Mouse (Mus musculus): ENCODE results near the gene Klk7. TPM values are rescaled to one million over a fixed set of nuclear protein-coding genes. Genes with fewer than 3 reads are reported as not detected.

The Klk7 gene
- polyA plus RNA-seq, 1 experiment from 2014 or later, result not detected

- no peaks in the 10 kb centered on the region for H3K36me3 ChIP-seq (ENCODE audit: control insufficient read depth, insufficient read depth, low read length)
- no peaks in the 10 kb centered on the region for H3K9me3 ChIP-seq (ENCODE audit: control insufficient read depth, low read length)
- H3K4me1 ChIP-seq (ENCODE audit: control insufficient read depth, insufficient read depth, low read length), result no peaks in the 10 kb centered on the region
- no peak for ATAC-seq (ENCODE audit: low read depth)
- H3K4me3 ChIP-seq (ENCODE audit: low read depth, low read length), result no peak overlapping the region
- no peak overlapping the region for H3K9ac ChIP-seq (replicated peaks; ENCODE audit: low read depth, low read length)
- H3K27me3 ChIP-seq (ENCODE audit: control insufficient read depth, insufficient read depth, low read length), result no peaks in the 10 kb centered on the region
- no peak overlapping the region for H3K4me2 ChIP-seq (ENCODE audit: low read depth, low read length)
- no peak overlapping the region for H3K27ac ChIP-seq (ENCODE audit: low read depth, low read length)
These were observed 5.7 kb downstream of the Klk7 start for GRCm38 (mm10) chr7:43816746-43817145.

GRCm38 (mm10) chr7:43821581-43821980 lies 10.5 kb downstream of the Klk7 start:
- Histone ChIP-seq H3K27ac (ENCODE audit: low read depth, low read length) (no peak overlapping the region), H3K4me3 (ENCODE audit: low read depth, low read length) (no peak overlapping the region), H3K27me3 (ENCODE audit: control insufficient read depth, insufficient read depth, low read length) (no peaks in the 10 kb centered on the region), H3K9ac (replicated peaks; ENCODE audit: low read depth, low read length) (no peak overlapping the region), H3K9me3 (ENCODE audit: control insufficient read depth, low read length) (no peaks in the 10 kb centered on the region), H3K4me2 (ENCODE audit: low read depth, low read length) (no peak overlapping the region), H3K4me1 (ENCODE audit: control insufficient read depth, insufficient read depth, low read length) (no peaks in the 10 kb centered on the region), H3K36me3 (ENCODE audit: control insufficient read depth, insufficient read depth, low read length) (no peaks in the 10 kb centered on the region)
- WGBS, result 96% methylated on average over 7 of the region's 7 CpGs
- no peak for ATAC-seq (ENCODE audit: low read depth)

- Histone ChIP-seq H3K4me3 (ENCODE audit: low read depth, low read length) (no peak within 1 kb of the TSS), H3K4me1 (ENCODE audit: control insufficient read depth, insufficient read depth, low read length) (no peaks in the 10 kb centered on the region), H3K9ac (replicated peaks; ENCODE audit: low read depth, low read length) (no peak within 1 kb of the TSS), H3K9me3 (ENCODE audit: control insufficient read depth, low read length) (no peaks in the 10 kb centered on the region), H3K27me3 (ENCODE audit: control insufficient read depth, insufficient read depth, low read length) (no peaks in the 10 kb centered on the region), H3K4me2 (ENCODE audit: low read depth, low read length) (no peak within 1 kb of the TSS), H3K36me3 (ENCODE audit: control insufficient read depth, insufficient read depth, low read length) (no peaks in the 10 kb centered on the region), H3K27ac (ENCODE audit: low read depth, low read length) (no peak within 1 kb of the TSS)
- no peak for ATAC-seq (ENCODE audit: low read depth)
- WGBS, result 80% methylated on average over 10 of the region's 10 CpGs
These were observed 13.1 kb downstream of the Klk7 start, which contains the start of gene Klk6 for GRCm38 (mm10) chr7:43824199-43824598. Gene Klk6 (plus strand): TSS chr7:43824499.

GRCm38 (mm10) chr7:43826056-43826455 lies 15.0 kb downstream of the Klk7 start:
- H3K4me2 ChIP-seq (ENCODE audit: low read depth, low read length), result no peak overlapping the region
- no peak overlapping the region for H3K9ac ChIP-seq (replicated peaks; ENCODE audit: low read depth, low read length)
- H3K4me3 ChIP-seq (ENCODE audit: low read depth, low read length), result no peak overlapping the region
- no peak for ATAC-seq (ENCODE audit: low read depth)
- no peaks in the 10 kb centered on the region for H3K9me3 ChIP-seq (ENCODE audit: control insufficient read depth, low read length)
- H3K4me1 ChIP-seq (ENCODE audit: control insufficient read depth, insufficient read depth, low read length), result no peaks in the 10 kb centered on the region
- no peak overlapping the region for H3K27ac ChIP-seq (ENCODE audit: low read depth, low read length)
- no peaks in the 10 kb centered on the region for H3K36me3 ChIP-seq (ENCODE audit: control insufficient read depth, insufficient read depth, low read length)
- no peaks in the 10 kb centered on the region for H3K27me3 ChIP-seq (ENCODE audit: control insufficient read depth, insufficient read depth, low read length)
- WGBS, result 88% methylated on average over 5 of the region's 5 CpGs

- no peak for ATAC-seq (ENCODE audit: low read depth)
- Histone ChIP-seq H3K27ac (ENCODE audit: low read depth, low read length) (no peak overlapping the region), H3K4me3 (ENCODE audit: low read depth, low read length) (no peak overlapping the region), H3K36me3 (ENCODE audit: control insufficient read depth, insufficient read depth, low read length) (no peaks in the 10 kb centered on the region), H3K27me3 (ENCODE audit: control insufficient read depth, insufficient read depth, low read length) (no peaks in the 10 kb centered on the region), H3K4me2 (ENCODE audit: low read depth, low read length) (no peak overlapping the region), H3K9ac (replicated peaks; ENCODE audit: low read depth, low read length) (no peak overlapping the region), H3K4me1 (ENCODE audit: control insufficient read depth, insufficient read depth, low read length) (no peaks in the 10 kb centered on the region), H3K9me3 (ENCODE audit: control insufficient read depth, low read length) (no peaks in the 10 kb centered on the region)
- 85% methylated on average over 4 of the region's 4 CpGs for WGBS
These were observed 16.6 kb downstream of the Klk7 start for GRCm38 (mm10) chr7:43827706-43828105.

- Histone ChIP-seq H3K27ac (ENCODE audit: low read depth, low read length) (no peak overlapping the region), H3K4me3 (ENCODE audit: low read depth, low read length) (no peak overlapping the region), H3K9ac (replicated peaks; ENCODE audit: low read depth, low read length) (no peak overlapping the region), H3K4me1 (ENCODE audit: control insufficient read depth, insufficient read depth, low read length) (no peaks in the 10 kb centered on the region), H3K27me3 (ENCODE audit: control insufficient read depth, insufficient read depth, low read length) (no peaks in the 10 kb centered on the region), H3K36me3 (ENCODE audit: control insufficient read depth, insufficient read depth, low read length) (no peaks in the 10 kb centered on the region), H3K4me2 (ENCODE audit: low read depth, low read length) (no peak overlapping the region), H3K9me3 (ENCODE audit: control insufficient read depth, low read length) (no peaks in the 10 kb centered on the region)
- WGBS, result 95% methylated on average over 8 of the region's 8 CpGs
- ATAC-seq (ENCODE audit: low read depth), result no peak
These were observed 17.9 kb downstream of the Klk7 start for GRCm38 (mm10) chr7:43829006-43829405.

GRCm38 (mm10) chr7:43841701-43842100 lies 30.6 kb downstream of the Klk7 start, which contains the start of gene Klk5:
Gene Klk5 (plus strand): TSS chr7:43841971.
- no peak within 1 kb of the TSS for H3K4me2 ChIP-seq (ENCODE audit: low read depth, low read length)
- ATAC-seq (ENCODE audit: low read depth), result no peak
- H3K4me3 ChIP-seq (ENCODE audit: low read depth, low read length), result no peak within 1 kb of the TSS
- H3K27ac ChIP-seq (ENCODE audit: low read depth, low read length), result no peak within 1 kb of the TSS
- H3K4me1 ChIP-seq (ENCODE audit: control insufficient read depth, insufficient read depth, low read length), result no peaks in the 10 kb centered on the region
- H3K9me3 ChIP-seq (ENCODE audit: control insufficient read depth, low read length), result no peaks in the 10 kb centered on the region
- no peaks in the 10 kb centered on the region for H3K36me3 ChIP-seq (ENCODE audit: control insufficient read depth, insufficient read depth, low read length)
- no peak within 1 kb of the TSS for H3K9ac ChIP-seq (replicated peaks; ENCODE audit: low read depth, low read length)
- no peaks in the 10 kb centered on the region for H3K27me3 ChIP-seq (ENCODE audit: control insufficient read depth, insufficient read depth, low read length)
- 71% methylated on average over 3 of the region's 3 CpGs for WGBS

- Histone ChIP-seq H3K27me3 (ENCODE audit: control insufficient read depth, insufficient read depth, low read length) (no peaks in the 10 kb centered on the region), H3K9me3 (ENCODE audit: control insufficient read depth, low read length) (no peaks in the 10 kb centered on the region), H3K4me1 (ENCODE audit: control insufficient read depth, insufficient read depth, low read length) (no peaks in the 10 kb centered on the region), H3K9ac (replicated peaks; ENCODE audit: low read depth, low read length) (no peak overlapping the region), H3K36me3 (ENCODE audit: control insufficient read depth, insufficient read depth, low read length) (no peaks in the 10 kb centered on the region), H3K4me2 (ENCODE audit: low read depth, low read length) (no peak overlapping the region), H3K4me3 (ENCODE audit: low read depth, low read length) (no peak overlapping the region), H3K27ac (ENCODE audit: low read depth, low read length) (no peak overlapping the region)
- WGBS, result 91% methylated on average over 4 of the region's 4 CpGs
- no peak for ATAC-seq (ENCODE audit: low read depth)
These were observed 32.7 kb downstream of the Klk7 start for GRCm38 (mm10) chr7:43843801-43844200.

GRCm38 (mm10) chr7:43851616-43852015 lies 40.5 kb downstream of the Klk7 start:
- Histone ChIP-seq H3K4me1 (ENCODE audit: control insufficient read depth, insufficient read depth, low read length) (no peaks in the 10 kb centered on the region), H3K36me3 (ENCODE audit: control insufficient read depth, insufficient read depth, low read length) (no peaks in the 10 kb centered on the region), H3K9ac (replicated peaks; ENCODE audit: low read depth, low read length) (no peak overlapping the region), H3K4me2 (ENCODE audit: low read depth, low read length) (no peak overlapping the region), H3K27ac (ENCODE audit: low read depth, low read length) (no peak overlapping the region), H3K4me3 (ENCODE audit: low read depth, low read length) (no peak overlapping the region), H3K9me3 (ENCODE audit: control insufficient read depth, low read length) (no peaks in the 10 kb centered on the region), H3K27me3 (ENCODE audit: control insufficient read depth, insufficient read depth, low read length) (no peaks in the 10 kb centered on the region)
- ATAC-seq (ENCODE audit: low read depth), result no peak
- 88% methylated on average over 6 of the region's 6 CpGs for WGBS
